Comparison of ENCODE assay signal across 18 mouse cellular contexts in the genomic region with DNA sequence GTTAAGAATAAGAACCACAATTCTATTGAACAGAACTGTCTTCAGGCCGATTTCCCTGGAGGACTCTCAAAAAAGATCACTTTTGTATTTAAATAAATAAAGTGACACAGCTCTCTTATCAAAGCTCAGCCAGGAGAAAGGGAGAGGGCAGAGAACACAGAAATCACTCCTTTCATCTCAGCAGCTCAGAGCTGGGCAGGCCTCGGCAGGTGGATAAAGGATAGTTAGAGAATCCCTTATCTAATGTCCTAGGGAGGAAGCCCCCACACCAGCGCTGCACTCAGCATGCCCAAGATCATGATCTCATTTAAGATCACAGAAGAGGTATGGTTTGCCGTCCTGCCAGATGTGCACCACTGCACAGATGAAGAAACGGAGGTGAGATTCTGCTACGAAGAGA.
"Had no signal": no experiment of that assay in that cellular context is flagged by ENCODE, and none has a peak within 500 bp of the region (broad histone marks: within the 10 kb centered on the region; RNA-seq: fewer than 3 reads in every experiment).

No protein-coding gene starts in this region.

- H3K9me3 ChIP-seq: limb, embryonic 12.5 days; midbrain, embryonic 15.5 days; neural tube, embryonic 15.5 days had no signal

- H3K4me3 ChIP-seq: limb, embryonic 12.5 days; midbrain, embryonic 15.5 days; neural tube, embryonic 15.5 days had no signal

- DNase-seq: kidney, adult 8-10 months; kidney, postnatal 25 days; layer of hippocampus, adult 9-11 months; layer of hippocampus, postnatal 36 days; lung, embryonic 14.5 days; lung, postnatal 10 days; right cerebral cortex, adult 18-20 months; right cerebral cortex, postnatal 25 days; thymus, adult 18-20 months; thymus, postnatal 14 days had no signal

- H3K27ac ChIP-seq: limb, embryonic 12.5 days; macrophage; midbrain, embryonic 15.5 days; neural tube, embryonic 15.5 days had no signal

- H3K9ac ChIP-seq: limb, embryonic 12.5 days; lung, embryonic 14.5 days; midbrain, embryonic 15.5 days; neural tube, embryonic 15.5 days had no signal

- H3K36me3 ChIP-seq: limb, embryonic 12.5 days; midbrain, embryonic 15.5 days; neural tube, embryonic 15.5 days had no signal

- H3K4me2 ChIP-seq: limb, embryonic 12.5 days; lung, embryonic 14.5 days; midbrain, embryonic 11.5 days; midbrain, embryonic 15.5 days; neural tube, embryonic 15.5 days had no signal

- ATAC-seq: hindbrain, embryonic 16.5 days; inflammation-experienced regulatory T-cells, adult 6 months; intestine, postnatal 0 days; midbrain, embryonic 15.5 days had no signal

- H3K27me3 ChIP-seq: limb, embryonic 12.5 days; midbrain, embryonic 15.5 days; neural tube, embryonic 15.5 days had no signal
